Mouse (Mus musculus): ENCODE measurements around the gene Pcid2.
"Not testable (repeated sequence)": the region's sequence is repeated elsewhere in the genome, so short reads cannot be mapped to it uniquely, and the experiment has no call there.

Gene Pcid2

GRCm38 (mm10) chr8:13075579-13075978 lies 29.7 kb downstream of the Pcid2 start:
- DNase-seq = not testable (repeated sequence)

GRCm38 (mm10) chr8:13075044-13075443 lies 30.2 kb downstream of the Pcid2 start:
- DNase-seq = no peak

GRCm38 (mm10) chr8:13073255-13073654 lies 32.0 kb downstream of the Pcid2 start:
- no peak for DNase-seq

GRCm38 (mm10) chr8:13063112-13063511 lies 42.1 kb downstream of the Pcid2 start:
- DNase-seq = no peak

GRCm38 (mm10) chr8:13060441-13061150 lies 44.7 kb downstream of the Pcid2 start, which contains the start of gene Proz:
Proz (plus strand) TSS chr8:13060914.
- no peak for DNase-seq

- DNase-seq = no peak
Measured at GRCm38 (mm10) chr8:13057351-13057750, 47.9 kb downstream of the Pcid2 start.

- DNase-seq = no peak
Measured at GRCm38 (mm10) chr8:13050550-13050949, 54.7 kb downstream of the Pcid2 start.

GRCm38 (mm10) chr8:13047652-13048051 lies 57.6 kb downstream of the Pcid2 start:
- DNase-seq = no peak

GRCm38 (mm10) chr8:13041459-13041858 lies 63.8 kb downstream of the Pcid2 start:
- no peak for DNase-seq

- DNase-seq = no peak
Measured at GRCm38 (mm10) chr8:13039054-13039453, 66.2 kb downstream of the Pcid2 start.

GRCm38 (mm10) chr8:13037569-13037968 lies 67.7 kb downstream of the Pcid2 start:
- no peak for DNase-seq

- no peak for DNase-seq
Measured at GRCm38 (mm10) chr8:13037015-13037414, 68.2 kb downstream of the Pcid2 start, which contains the start of gene F10. F10 (plus strand) TSS chr8:13037308.

- DNase-seq = no peak
Measured at GRCm38 (mm10) chr8:13036346-13036812, 68.9 kb downstream of the Pcid2 start.

- no peak for DNase-seq
Measured at GRCm38 (mm10) chr8:13028482-13028881, 76.8 kb downstream of the Pcid2 start.

GRCm38 (mm10) chr8:13027615-13028014 lies 77.6 kb downstream of the Pcid2 start:
- DNase-seq = no peak

Data from thymus, adult 18-20 months (tissue).